Mouse (Mus musculus): ENCODE measurements around the gene Map2. TPM values are rescaled to one million over a fixed set of nuclear protein-coding genes. Genes with fewer than 3 reads are reported as not detected.

Gene Map2
- total RNA-seq, 4 experiments from 2014 or later: 2.0 to 5.6 (median 4.3) TPM

DNA sequence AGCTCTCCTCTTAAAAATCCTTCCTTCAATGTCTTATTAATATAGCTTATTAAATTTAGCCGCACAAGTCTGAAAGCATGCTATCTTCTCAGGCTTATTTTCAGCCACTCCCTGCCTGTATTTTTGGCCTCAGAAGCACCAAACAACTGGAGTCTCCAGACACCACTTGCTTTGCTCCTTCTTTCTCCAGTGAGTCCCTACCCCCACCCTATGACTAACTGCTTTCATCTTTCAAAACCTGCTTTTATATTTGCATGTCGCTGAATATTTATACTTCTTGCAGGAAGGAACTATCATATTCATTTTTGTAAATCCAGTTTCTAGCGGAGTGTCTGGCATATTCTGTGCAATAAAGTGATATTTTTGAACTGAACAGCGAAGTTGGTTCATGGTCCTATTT, 21.6 kb downstream of the Map2 start:
- DNase-seq (ENCODE audit: low spot score): no peak

DNA sequence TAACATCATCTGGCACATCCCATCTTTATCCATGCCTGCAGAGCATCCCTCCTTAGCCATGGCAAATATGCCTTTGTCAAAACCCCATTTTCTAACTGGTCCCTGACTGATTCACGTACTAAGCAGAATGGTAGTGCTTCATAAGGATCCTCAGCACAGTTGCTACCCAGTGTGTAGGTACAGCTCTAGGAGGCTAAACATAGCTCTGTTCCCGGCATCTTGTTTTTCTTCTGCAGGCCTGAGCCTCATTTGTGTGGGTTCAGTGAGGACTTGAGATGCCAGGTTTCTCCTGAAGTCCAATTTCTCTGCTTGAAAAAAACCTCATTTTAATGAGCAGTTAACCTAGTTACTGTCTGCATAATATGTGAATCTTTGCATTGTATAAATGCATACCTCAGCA, 30.4 kb downstream of the Map2 start:
- DNase-seq (ENCODE audit: low spot score): no peak

DNA sequence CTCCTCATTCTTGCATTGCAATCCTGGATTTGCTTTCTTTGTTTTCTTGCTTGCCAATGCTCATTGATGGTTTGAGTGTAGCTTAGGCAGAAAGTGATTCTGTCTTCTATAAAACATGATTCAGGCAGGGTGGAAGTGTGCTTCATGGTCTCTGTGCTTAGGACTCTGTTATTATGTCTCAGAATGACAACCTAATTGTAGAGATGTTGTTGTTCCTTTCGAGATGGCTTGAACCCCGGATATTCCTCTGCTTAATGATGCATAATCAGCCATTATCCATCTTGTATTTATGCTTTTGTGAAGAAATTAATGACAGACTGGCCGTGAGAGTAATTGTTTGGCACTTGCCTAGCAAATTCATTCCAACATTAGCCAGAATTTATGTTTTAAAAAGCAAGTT, 31.8 kb downstream of the Map2 start:
- no peak for DNase-seq (ENCODE audit: low spot score)

DNA sequence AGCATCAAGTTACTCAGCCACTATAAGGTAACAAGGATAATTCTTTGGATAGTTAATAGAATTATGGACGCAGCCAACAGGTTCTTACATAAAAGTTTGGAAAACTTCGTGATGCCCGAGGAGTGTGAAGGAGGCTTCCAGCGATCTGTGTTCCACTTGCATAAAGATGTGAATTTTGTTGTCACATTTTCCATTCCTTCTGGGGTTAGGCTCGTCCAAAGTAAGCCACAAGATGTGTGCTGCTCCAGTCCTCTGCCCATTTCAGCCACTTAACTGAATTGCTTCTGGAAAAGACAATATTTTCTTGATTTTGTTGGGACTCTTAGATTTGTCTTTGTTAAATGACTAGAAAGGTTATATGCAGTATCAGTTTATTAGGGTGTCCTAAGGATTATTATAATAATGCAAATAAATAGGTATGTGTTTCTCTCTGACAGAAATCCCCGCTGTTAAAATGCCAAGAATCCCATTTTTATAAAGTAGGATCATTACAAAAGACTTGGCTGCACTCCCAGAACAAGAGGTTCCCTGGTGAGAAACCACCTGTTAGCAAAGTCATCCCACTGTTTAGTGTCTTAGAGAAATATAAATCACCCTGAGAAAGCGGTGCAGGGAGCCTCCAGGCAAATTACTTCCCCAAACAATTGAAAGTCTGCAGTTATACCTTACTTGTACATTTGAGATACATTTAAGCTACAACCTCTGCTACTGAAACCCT, 36.2 kb downstream of the Map2 start:
- peak; percentile 5 for DNase-seq (ENCODE audit: low spot score)

DNA sequence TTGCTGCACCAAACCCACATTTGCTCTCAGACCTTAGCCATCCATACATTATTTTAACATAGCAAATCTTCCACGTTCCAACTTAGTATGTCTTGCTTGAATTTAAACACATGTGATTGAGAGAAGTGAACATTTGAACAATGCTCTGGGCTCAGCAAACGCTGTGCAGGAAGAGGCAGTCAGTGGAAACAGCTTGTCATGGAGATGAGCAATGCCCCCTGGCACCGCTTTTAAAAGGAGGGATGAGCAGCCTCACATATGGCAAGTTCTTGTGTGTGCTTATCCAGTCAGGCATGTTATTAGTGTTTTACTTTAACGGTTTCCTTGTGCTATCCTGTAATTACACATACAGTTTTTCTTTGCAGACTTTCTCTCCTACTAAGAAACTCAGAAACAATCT, 46.4 kb downstream of the Map2 start:
- no peak for DNase-seq (ENCODE audit: low spot score)

DNA sequence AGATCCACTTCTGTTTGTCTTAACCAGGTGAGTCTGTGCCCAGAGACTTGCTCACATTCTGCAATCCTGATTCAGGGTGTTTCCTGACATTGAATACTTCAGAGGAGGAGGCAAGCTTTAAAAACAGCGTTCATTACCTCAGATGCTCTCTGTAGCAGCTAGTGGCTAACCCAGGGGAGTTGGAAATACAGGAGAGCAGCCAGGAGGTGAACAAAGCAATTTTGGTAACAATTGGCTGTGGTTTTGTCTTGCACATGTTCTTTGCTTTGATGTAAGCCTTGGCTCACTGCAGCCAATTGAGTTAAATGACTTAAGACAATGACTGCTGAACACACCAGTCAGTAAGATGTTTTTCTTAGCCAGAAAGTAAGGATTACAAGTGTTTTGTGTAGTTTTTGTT, 48.3 kb downstream of the Map2 start:
- no peak for DNase-seq (ENCODE audit: low spot score)

DNA sequence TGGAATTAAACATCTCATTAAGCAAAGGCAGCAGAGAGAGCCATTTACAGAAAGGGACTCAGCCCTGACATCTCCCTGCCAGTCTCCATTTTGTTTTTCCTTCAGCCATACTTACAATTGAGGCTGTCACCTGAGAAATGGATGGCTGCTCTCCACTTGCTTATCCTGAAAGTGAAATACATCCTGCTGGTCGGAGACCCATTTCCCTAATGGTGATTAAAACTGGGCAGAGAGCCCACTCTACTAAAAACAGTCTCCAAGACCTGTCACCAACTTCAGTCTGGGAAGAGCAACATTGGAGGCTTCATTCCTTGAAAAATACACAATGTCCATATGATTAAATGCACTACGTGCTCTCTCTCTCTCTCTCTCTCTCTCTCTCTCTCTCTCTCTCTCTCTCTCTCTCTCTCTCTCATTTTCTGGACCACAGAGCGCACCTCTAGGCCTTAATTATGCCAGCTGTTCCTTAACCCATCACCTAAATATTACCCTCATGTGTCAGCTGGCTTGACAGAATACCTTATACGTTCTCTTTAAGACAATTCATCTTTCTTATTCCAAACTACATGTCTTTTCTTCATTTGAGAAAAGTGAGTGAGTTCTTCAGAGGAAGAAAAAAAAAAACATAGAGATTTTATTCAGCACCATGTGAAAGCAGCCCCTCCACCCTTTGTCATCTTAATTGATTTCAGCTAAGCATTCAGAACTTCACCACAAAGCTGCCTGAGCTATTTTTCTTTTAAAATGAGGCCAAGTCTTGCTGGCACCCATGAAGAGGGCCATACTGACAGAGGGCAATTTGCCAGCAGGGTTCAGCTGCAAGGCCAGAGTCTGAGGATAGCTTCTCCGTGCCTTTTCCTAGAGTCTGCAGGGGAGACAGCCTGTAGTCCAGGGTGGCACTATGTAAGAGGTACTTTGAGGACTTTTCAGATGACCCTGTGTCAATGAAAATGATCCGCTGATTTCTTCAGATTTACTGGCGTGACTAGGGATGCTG, 51.6 kb downstream of the Map2 start:
- DNase-seq (ENCODE audit: low spot score): no peak

DNA sequence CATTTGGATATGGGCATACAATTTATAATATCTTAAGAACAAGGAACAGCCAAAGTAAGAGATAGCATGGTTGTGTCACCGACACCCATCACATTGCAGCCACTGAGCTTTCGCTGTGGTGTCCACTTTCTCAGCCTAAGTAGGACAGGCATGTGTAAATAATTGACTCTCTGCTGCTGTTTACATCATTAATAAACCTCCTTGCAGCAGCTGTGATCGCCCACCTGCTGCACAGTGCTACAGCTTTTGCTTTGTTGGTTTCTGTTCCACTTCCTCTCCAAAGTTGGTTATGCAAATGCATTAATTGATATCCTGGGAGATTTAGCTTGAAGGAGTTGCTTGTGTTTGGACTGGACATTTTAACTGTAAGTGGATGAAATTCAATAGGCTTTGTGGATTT, 53.1 kb downstream of the Map2 start:
- DNase-seq (ENCODE audit: low spot score): no peak

DNA sequence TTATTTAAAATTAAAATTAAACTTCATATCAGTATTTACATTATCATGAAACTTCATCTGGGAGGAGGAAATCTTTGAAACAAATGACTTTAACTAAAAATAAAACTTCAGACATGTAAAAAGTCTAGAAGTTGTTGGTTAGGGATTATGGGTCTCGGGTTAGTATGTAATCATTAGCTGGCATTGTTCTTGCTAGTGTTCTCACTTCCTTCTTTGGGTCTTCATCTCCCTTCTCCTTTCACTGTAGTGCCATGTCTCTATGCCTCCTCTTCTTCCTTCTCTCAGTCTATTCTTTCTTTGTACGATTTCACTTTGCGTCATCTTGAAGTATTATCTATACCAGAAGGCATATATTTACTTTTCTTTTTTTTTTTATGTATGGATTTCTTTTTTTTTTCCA, 55.3 kb downstream of the Map2 start:
- DNase-seq (ENCODE audit: low spot score): no peak

DNA sequence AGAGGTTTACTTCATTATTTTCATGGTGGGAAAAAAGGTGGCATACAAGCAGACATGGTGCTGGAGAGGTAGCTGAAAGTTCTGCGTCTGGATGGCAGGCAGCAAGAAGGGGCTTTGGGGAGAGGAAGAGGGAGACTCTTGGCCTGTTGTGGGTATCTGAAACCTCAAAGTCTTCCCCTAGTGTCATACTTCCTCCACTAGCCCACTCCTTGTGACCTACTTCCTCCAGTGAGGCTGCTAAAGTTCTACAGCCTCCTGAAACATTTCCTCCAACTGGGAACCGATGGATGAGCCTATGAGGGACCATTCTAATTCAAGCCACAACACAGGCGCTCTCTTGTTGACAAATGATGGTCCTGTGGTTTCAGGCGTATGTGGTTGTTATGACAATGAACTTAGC, 56.9 kb downstream of the Map2 start:
- no peak for DNase-seq (ENCODE audit: low spot score)

DNA sequence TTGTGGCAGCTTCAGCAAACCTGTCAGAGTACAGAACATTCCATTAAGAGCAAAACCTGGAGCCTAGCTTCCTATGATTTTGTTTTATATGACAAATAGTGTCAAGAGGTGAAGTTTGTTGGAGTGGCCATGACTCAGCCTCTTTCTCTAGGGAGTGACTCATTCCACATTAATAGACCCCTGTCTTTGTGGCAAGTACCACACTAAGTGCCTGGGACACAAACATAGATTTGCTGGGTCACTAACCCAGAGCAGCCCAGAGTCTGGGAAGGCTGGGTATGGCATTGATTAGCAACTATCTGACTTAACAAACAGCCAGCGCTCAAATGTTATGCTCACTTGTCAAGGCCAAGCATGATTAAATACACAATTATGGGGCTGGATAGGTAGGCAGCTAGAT, 69.8 kb downstream of the Map2 start:
- no peak for DNase-seq (ENCODE audit: low spot score)

DNA sequence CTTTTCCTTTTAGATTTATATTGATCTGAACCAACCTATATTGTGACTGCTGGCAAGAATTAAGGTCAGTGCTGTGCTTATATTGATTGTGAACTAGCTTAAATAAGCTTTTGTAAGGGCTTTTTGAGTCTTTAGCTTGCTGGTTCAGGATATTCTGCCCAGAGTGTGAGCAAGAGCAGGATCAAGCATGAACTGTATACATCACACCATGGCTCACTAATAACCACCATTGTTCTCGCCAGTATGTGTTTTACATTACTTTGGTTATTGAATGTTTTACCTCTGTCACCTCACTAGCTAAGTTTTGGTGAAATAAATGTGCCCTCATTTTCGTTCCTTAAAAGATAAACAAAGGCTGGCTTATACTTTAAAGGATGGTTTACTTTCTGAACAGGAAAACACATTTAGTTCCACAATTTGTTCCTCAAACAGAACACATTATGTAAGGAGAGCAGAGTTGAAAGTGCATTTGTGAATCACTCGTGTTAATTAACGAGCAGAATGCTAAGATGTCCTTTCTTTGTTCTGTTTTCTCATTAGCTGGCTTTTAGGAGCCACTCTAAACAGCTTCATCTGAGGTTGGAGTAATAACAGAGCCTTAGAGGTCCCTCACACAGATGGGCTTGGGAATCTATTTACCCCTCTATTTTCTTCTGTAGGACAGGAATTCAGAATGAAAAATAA, 76.7 kb downstream of the Map2 start:
- DNase-seq (ENCODE audit: low spot score): no peak

DNA sequence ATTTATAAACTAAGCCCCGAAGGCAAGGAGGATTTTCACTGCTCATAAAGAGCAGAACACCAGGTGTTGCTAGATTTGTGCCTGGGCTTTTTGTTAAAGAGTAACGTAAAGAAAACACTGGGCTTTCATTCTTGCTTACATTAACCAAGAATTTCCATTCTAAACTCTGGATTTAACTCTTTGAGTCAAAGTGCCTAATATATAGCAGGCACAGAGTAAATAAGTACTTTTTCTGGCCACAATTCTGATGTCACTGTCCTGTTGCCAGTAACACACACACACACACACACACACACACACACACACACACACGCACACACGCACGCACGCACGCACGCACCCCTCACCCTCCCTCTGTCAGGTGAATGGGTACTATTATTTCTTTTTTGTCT, 77.3 kb downstream of the Map2 start:
- DNase-seq (ENCODE audit: low spot score): no peak

DNA sequence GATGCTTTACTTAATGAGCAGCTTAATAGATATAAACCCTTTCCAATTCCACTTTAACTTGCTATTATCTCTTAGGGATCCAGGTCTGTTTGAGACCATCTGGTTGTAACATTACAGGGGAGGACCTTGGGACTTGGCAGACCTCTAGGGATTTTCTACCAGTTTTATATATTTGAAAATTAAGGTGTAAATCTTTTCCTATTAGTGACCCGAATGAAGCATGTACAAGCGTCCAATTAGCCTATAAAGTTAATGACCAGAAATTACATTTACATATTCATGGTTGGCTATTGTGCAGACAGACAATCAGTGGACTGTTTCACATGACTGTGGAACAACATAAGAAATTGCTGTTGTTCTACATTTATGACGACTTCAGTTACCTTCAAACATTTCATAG, 88.1 kb downstream of the Map2 start:
- DNase-seq (ENCODE audit: low spot score): no peak

DNA sequence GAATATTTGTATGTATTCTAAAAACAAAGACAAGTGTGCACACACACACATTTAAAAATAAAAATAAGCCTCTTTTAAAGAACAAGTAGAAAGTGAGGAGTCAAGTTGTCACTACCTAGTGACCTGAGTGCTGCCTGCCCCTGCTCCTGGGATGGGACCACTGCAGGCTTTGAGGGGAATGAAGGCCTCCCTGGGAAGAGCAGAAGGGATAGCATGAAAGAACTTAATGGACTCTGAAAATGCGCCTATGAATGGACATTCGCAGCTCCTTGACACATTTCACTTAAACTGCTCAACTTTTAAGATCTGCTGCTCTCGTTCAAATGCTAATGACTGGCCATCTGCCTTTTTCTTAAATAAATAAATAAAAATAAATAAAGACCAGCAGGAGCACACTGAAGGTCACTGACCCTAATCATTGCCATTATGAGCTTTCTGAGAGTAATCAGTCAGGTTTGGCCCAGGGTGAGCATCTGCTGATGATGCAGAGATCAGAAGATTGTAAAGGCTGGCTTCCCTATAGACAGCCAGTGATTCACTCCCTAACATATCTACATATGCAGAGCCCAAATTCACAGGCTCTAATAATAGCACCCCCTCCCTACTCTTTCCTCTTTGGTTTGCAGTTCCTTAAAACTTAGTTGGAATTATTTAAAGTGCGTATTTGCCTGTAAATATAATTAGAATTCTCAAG, 91.3 kb downstream of the Map2 start:
- no peak for DNase-seq (ENCODE audit: low spot score)

DNA sequence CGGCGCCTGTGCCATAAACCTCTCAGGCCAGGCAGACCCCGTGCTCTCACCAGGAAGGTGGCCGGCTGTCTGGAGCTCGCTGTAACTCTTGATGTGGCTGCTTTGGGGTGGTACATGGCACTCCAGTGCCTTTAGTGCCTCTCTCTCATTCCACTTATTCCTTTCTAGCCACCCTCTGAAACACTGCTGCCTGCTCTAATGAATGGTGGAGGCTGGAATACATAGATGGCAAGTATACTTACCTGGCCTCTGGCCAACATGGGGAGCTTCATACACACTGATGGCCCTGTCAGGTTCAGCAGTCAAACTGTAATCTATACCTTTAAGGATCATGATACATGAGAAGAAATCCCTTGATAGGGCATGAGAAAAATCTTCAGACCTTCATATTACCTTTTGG, 102.6 kb downstream of the Map2 start:
- DNase-seq (ENCODE audit: low spot score): no peak

DNA sequence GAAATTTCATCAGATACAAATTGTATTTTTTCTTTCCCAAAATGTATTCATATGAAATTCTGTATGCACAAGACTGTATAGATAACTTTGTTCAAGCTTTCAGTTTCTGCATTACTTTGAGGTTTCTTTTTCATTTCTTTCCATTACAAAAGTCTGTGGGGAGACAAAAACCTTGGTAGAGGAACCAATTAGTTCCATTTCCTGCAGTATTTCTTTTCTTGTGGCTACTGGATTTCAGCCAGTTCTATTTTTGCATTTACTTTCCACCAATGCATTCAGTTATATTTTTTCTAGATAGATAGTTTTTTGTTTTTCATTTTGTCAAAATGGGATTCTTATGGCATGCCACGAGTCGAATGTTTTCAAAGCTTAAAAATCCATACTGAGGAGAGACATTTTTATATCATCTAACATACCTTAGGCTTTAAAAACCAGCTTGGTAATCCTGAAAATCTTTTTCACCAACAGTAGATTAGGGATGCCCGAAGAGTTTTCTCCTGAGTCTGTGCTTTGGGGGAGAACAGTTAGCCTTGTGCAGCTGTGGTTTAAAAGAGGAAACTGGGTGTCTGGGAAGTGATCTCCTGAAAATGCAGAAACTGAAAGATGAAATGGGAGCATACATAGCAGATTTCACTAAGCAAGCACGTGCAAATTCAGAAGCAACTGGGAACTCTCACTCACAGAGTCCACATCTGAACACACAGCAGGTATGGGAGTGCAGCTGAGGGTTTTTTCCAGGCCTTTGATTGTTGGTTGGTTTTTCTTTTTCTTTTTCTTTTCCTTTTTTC, 104.3 kb downstream of the Map2 start:
- peak; percentile 4 for DNase-seq (ENCODE audit: low spot score)

DNA sequence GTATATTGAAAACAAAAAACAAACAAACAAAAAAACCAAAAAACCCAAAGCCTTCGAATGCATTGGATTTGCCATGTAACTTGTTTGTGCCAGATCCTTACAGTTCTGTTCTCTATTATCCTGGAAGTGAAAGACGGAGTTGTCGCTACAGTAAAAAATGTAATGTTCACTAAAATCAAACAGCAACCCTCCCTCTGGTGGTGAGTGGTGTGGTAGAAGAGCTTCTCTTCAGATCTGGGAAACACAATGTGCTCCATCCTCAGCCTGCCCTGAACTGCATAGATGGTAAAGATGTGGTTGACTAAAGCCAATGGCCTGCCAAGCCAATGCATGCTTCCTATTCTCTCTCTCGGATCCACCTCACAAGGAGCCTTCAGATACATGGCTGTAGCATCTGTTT, 105.1 kb downstream of the Map2 start:
- DNase-seq (ENCODE audit: low spot score): no peak

DNA sequence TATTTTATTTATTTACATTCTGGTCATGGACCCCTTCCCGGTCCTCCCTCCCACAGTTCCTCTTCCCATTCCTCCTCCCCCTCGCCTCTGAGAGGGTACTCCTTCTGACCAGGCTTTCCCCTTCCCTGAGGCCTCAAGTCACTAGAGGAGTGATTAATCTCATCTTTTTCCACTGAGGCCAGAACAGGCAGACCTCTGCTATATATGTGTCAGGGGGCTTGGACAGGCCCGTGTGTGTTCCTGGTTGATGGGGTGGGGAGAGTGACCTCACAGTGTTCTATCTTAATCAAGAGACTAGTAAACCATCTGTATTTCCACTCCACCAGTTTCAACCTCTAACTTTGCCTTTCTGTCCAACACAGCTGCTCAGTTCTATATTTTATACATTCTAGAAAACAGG, 107.4 kb downstream of the Map2 start:
- no peak for DNase-seq (ENCODE audit: low spot score)

DNA sequence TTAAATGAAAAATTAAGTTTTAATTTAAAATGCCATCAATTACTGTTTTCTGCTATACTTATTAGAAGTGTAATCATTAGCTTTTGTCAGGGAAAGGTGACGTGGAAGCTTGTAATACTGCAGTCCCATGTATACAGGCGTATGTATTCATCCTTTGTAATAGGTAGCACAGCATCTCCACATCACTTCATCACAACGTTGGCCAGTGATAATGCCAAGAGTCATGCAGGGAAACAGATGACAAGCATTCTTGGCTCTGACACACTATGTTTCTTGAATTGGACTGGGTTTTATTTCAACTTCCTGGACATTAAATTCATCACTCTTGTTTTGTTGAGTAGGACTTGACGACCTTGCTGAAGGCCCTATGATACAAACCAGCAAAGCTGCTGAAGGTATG, 113.9 kb downstream of the Map2 start:
- DNase-seq (ENCODE audit: low spot score): no peak
